8 mouse cellular contexts compared by ENCODE assay signal in the genomic region with DNA sequence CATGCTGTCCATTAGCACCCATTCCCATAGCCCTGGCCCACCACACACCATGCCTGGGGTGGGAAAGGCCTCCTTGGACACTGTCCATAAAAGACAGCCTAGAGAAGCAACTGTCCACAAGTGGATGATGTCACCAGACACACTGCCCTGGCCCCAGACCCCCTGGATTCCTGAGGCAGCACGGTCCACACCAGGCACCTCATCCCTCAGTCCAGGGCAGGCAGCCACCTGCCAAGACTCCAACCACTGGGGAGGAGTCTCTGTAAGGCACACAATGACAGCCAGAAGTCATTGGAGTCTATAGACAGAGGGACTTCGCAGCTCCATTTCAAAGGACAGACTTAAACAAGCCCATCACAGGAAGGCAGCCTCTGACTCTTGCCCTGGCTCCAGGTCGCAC. TPM values are rescaled to one million over a fixed set of nuclear protein-coding genes. Genes with fewer than 3 reads are reported as not detected.
A peak's percentile ranks its signal among the peaks of the same experiment; 100 is the strongest.
DNase-seq lines count a peak whose midpoint lies in the region; ATAC-seq and TF ChIP-seq lines count a peak whose summit lies in the region.

No protein-coding gene starts in this region.

- ATAC-seq in intestine, embryonic 14.5 days (replicated peaks; ENCODE audit: low FRiP score, low TSS enrichment, low read depth): no peak
- no peak for ATAC-seq in intestine, embryonic 16.5 days
- no peak for ATAC-seq in G1E (ENCODE audit: extremely low read depth, insufficient number of reproducible peaks, low FRiP score, poor library complexity, severe bottlenecking)
- peak; percentile 35; the same call in 1 of the 2 replicates for ATAC-seq in erythroid progenitor cell, adult 5-6 weeks (replicated peaks; ENCODE audit: low FRiP score, poor library complexity, severe bottlenecking)
- no peak for ATAC-seq in liver, embryonic 13.5 days (ENCODE audit: low read depth)
- ATAC-seq in monocyte, adult 5-6 weeks (replicated peaks; ENCODE audit: insufficient number of reproducible peaks, low FRiP score, low TSS enrichment, poor library complexity, severe bottlenecking): no peak

- H3K4me2 ChIP-seq in intestine, embryonic 14.5 days (ENCODE audit: low read length): 0 out of 2 replicates have a peak overlapping the region, but pooled peaks have one; percentile 99
- no peak overlapping the region for H3K4me2 ChIP-seq in intestine, embryonic 16.5 days (ENCODE audit: low read depth, low read length)
- peak overlapping the region; percentile 97 for H3K4me2 ChIP-seq in liver, embryonic 13.5 days

- H3K9me3 ChIP-seq in intestine, embryonic 14.5 days (ENCODE audit: control insufficient read depth, low read length): no peaks in the 10 kb centered on the region
- H3K9me3 ChIP-seq in intestine, embryonic 16.5 days (ENCODE audit: control insufficient read depth, low read length): no peaks in the 10 kb centered on the region
- no peaks in the 10 kb centered on the region for H3K9me3 ChIP-seq in G1E (replicated peaks)
- H3K9me3 ChIP-seq in liver, embryonic 13.5 days (replicated peaks): no peaks in the 10 kb centered on the region

- H3K27ac ChIP-seq in intestine, embryonic 14.5 days (ENCODE audit: low read depth): no peak overlapping the region
- H3K27ac ChIP-seq in intestine, embryonic 16.5 days (ENCODE audit: low read length): no peak overlapping the region
- no peak overlapping the region for H3K27ac ChIP-seq in liver, embryonic 13.5 days

- no peak for TF ChIP-seq CTCF in G1E (IDR thresholded peaks at IDR 0.05; ENCODE audit: low read depth, low read length)

- H3K27me3 ChIP-seq in intestine, embryonic 14.5 days (replicated peaks; ENCODE audit: control insufficient read depth, insufficient read depth, low read length): peaks cover 15% of the 10 kb centered on the region
- H3K27me3 ChIP-seq in intestine, embryonic 16.5 days (replicated peaks; ENCODE audit: control insufficient read depth, insufficient read depth, low read length): no peaks in the 10 kb centered on the region; the same call in 1 of the 2 replicates
- no peaks in the 10 kb centered on the region for H3K27me3 ChIP-seq in G1E (ENCODE audit: insufficient read depth, low read length)
- peaks cover 10% of the 10 kb centered on the region; the same call in 1 of the 2 replicates for H3K27me3 ChIP-seq in liver, embryonic 13.5 days

- H3K36me3 ChIP-seq in intestine, embryonic 14.5 days (ENCODE audit: control insufficient read depth, insufficient read depth, low read length): no peaks in the 10 kb centered on the region
- H3K36me3 ChIP-seq in intestine, embryonic 16.5 days (ENCODE audit: control insufficient read depth, insufficient read depth, low read length): no peaks in the 10 kb centered on the region
- peaks cover 54% of the 10 kb centered on the region for H3K36me3 ChIP-seq in G1E (replicated peaks)
- H3K36me3 ChIP-seq in liver, embryonic 13.5 days: no peaks in the 10 kb centered on the region

- DNase-seq in intestine, embryonic 14.5 days (ENCODE audit: low spot score): no peak
- DNase-seq in G1E (ENCODE audit: low spot score): no peak
- no peak for DNase-seq in liver, embryonic 13.5 days
- DNase-seq in left cerebral cortex, adult 18-20 months (ENCODE audit: low spot score in 2 of 2): no peak
- no peak for DNase-seq in urinary bladder, postnatal 4 days (ENCODE audit: low spot score in 2 of 2)

- peaks cover 11% of the 10 kb centered on the region; the same call in 1 of the 2 replicates for H3K4me1 ChIP-seq in intestine, embryonic 14.5 days (replicated peaks; ENCODE audit: control insufficient read depth, insufficient read depth, low read length)
- H3K4me1 ChIP-seq in intestine, embryonic 16.5 days (ENCODE audit: control insufficient read depth, insufficient read depth, low read length): 0 out of 2 replicates have a peak, but pooled peaks cover 2% of the 10 kb centered on the region
- peaks cover 58% of the 10 kb centered on the region for H3K4me1 ChIP-seq in G1E (ENCODE audit: insufficient read depth, low read depth, low read length)
- H3K4me1 ChIP-seq in liver, embryonic 13.5 days (replicated peaks): peaks cover 51% of the 10 kb centered on the region

- no peak overlapping the region for H3K9ac ChIP-seq in intestine, embryonic 14.5 days (ENCODE audit: low read length)
- H3K9ac ChIP-seq in intestine, embryonic 16.5 days (ENCODE audit: low read depth, low read length): no peak overlapping the region
- peak overlapping the region; percentile 84 for H3K9ac ChIP-seq in liver, embryonic 13.5 days

- WGBS in intestine, embryonic 14.5 days: 71% methylated on average over 3 of the region's 3 CpGs
- WGBS in intestine, embryonic 16.5 days: 62% methylated on average over 3 of the region's 3 CpGs
- 75% methylated on average over 3 of the region's 3 CpGs for WGBS in liver, embryonic 13.5 days (ENCODE audit: insufficient replicate concordance)

- H3K4me3 ChIP-seq in intestine, embryonic 14.5 days (ENCODE audit: low read depth, low read length): no peak overlapping the region
- no peak overlapping the region for H3K4me3 ChIP-seq in intestine, embryonic 16.5 days (ENCODE audit: low read length)
- H3K4me3 ChIP-seq in G1E (ENCODE audit: low read depth, low read length): peak overlapping the region; percentile 86; the same call in 1 of the 2 replicates
- H3K4me3 ChIP-seq in liver, embryonic 13.5 days (replicated peaks): peak overlapping the region; percentile 83; the same call in 1 of the 2 replicates

RNA-seq across cellular contexts. Expression of a gene that starts 1.9 kb away (rescaled TPM):
- polyA plus RNA-seq in intestine, embryonic 14.5 days (2014; fragmentation: Nextera tagmentation; extraction: Ambion mirVana): 9.2 and 9.7 TPM in 2 replicates
- 5.7 and 5.9 TPM in 2 replicates for polyA plus RNA-seq in intestine, embryonic 16.5 days (2015; fragmentation: Nextera tagmentation; extraction: Ambion mirVana)
- total RNA-seq in G1E (2014; fragmentation: Nextera tagmentation): 62.1 and 66.9 TPM in 2 replicates
- total RNA-seq in G1E (2017): 15.6 and 17.3 TPM in 2 replicates
- polyA plus RNA-seq in G1E (2012): 58.6 and 64.7 TPM in 2 replicates
- total RNA-seq in erythroid progenitor cell, adult 5-6 weeks (2015; ENCODE audit: low replicate concordance): 9.6 and 14.1 TPM in 2 replicates
- total RNA-seq in erythroid progenitor cell, adult 5-6 weeks (2017; ENCODE audit: low replicate concordance): 6.3 and 10.2 TPM in 2 replicates
- 6.0 and 7.6 TPM in 2 replicates for polyA plus RNA-seq in liver, embryonic 13.5 days (2015; fragmentation: Nextera tagmentation; extraction: Ambion mirVana)
- total RNA-seq in left cerebral cortex, adult 18-20 months (2021): 10 to 100 TPM; 65.8 to 71.3 TPM
- 134 to 201 TPM (median 136 TPM) in 3 replicates for total RNA-seq in monocyte, adult 5-6 weeks (2017)

RNA-seq across cellular contexts. Expression of a gene that starts 54.9 kb away (rescaled TPM):
- polyA plus RNA-seq in intestine, embryonic 14.5 days (2014; fragmentation: Nextera tagmentation; extraction: Ambion mirVana): 29.1 and 33.0 TPM in 2 replicates
- 36.4 and 40.8 TPM in 2 replicates for polyA plus RNA-seq in intestine, embryonic 16.5 days (2015; fragmentation: Nextera tagmentation; extraction: Ambion mirVana)
- 6.6 and 8.1 TPM in 2 replicates for total RNA-seq in G1E (2014; fragmentation: Nextera tagmentation)
- 28.7 and 32.6 TPM in 2 replicates for total RNA-seq in G1E (2017)
- 13.2 and 13.6 TPM in 2 replicates for polyA plus RNA-seq in G1E (2012)
- 4.3 TPM in 1 of 2 replicates, not detected in the other for total RNA-seq in erythroid progenitor cell, adult 5-6 weeks (2015; ENCODE audit: low replicate concordance)
- 9.4 TPM in 1 of 2 replicates, not detected in the other for total RNA-seq in erythroid progenitor cell, adult 5-6 weeks (2017; ENCODE audit: low replicate concordance)
- polyA plus RNA-seq in liver, embryonic 13.5 days (2015; fragmentation: Nextera tagmentation; extraction: Ambion mirVana): 19.5 and 20.8 TPM in 2 replicates
- total RNA-seq in left cerebral cortex, adult 18-20 months (2021): 10 to 100 TPM; 13.5 to 23.2 TPM
- 17.5 to 34.3 TPM (median 24.0 TPM) in 3 replicates for total RNA-seq in monocyte, adult 5-6 weeks (2017)

Comparison
In these comparisons a context has a peak if more than half of its experiments do, and no peak if none do; other contexts are left out.
1. H3K4me3 ChIP-seq: peak in G1E (single experiment) and liver, embryonic 13.5 days (single experiment); none in intestine, embryonic 14.5 days (single experiment) and intestine, embryonic 16.5 days (single experiment).